Mouse (Mus musculus) heart, adult 2 months (tissue): ENCODE results near the gene Usp29.

Source experiments
- CTCF ChIP-seq: fragments of 200-600 bp; IDR thresholded peaks from 2 replicates; pipeline ENCODE4 v1.8.1; 2022; ENCODE audit warnings: antibody characterized with exemption, mild to moderate bottlenecking, moderate library complexity
- POLR2A ChIP-seq: fragments of 200-500 bp; IDR thresholded peaks from 2 replicates; pipeline ENCODE4 v1.6.1; 2011; ENCODE audit warnings: mild to moderate bottlenecking, low read depth, low read length, control low read depth; ENCODE audit not compliant: insufficient read depth

GRCm38 (mm10) chr7:6707416-6708015, 22.9 kb upstream of the Usp29 start:
- TF ChIP-seq CTCF (no peak), POLR2A (no peak)
